Mouse (Mus musculus) liver, embryonic 14.5 days (tissue): ENCODE measurements around the gene Plekha5.

ENCODE experiments used
- CTCF ChIP-seq: IDR thresholded peaks from 2 replicates; pipeline ENCODE4 v1.5.1; 2016; ENCODE audit warnings: antibody characterized with exemption, low read depth, control low read depth
- EP300 ChIP-seq: IDR thresholded peaks from 2 replicates; pipeline ENCODE4 v1.6.1; 2016; ENCODE audit warnings: antibody characterized with exemption, low read depth

- TF ChIP-seq CTCF (no peak), EP300 (no peak)
These were observed 26.8 kb downstream of the Plekha5 start for GRCm38 (mm10) chr6:140450693-140451092.
